Comparison of ENCODE assay signal across 18 mouse cellular contexts in genomic region chr7:95787543-95787942, GRCm38 (mm10).
"Had no signal": no experiment of that assay in that cellular context is flagged by ENCODE, and none has a peak within 500 bp of the region (broad histone marks: within the 10 kb centered on the region; RNA-seq: fewer than 3 reads in every experiment).

No protein-coding gene starts in this region.

- ATAC-seq: hindbrain, postnatal 0 days; inflammation-experienced regulatory T-cells, adult 6 months; intestine, embryonic 16.5 days had no signal

- H3K9me3 ChIP-seq: kidney, embryonic 15.5 days; liver, embryonic 13.5 days; neural tube, embryonic 12.5 days; neural tube, embryonic 15.5 days; stomach, embryonic 15.5 days had no signal

- H3K4me3 ChIP-seq: kidney, embryonic 15.5 days; left cerebral cortex, adult 2 months; liver, embryonic 13.5 days; neural tube, embryonic 12.5 days; neural tube, embryonic 15.5 days; stomach, embryonic 15.5 days had no signal

- H3K4me1 ChIP-seq: liver, embryonic 13.5 days; neural tube, embryonic 12.5 days; neural tube, embryonic 15.5 days; stomach, embryonic 15.5 days had no signal

- H3K27me3 ChIP-seq: kidney, embryonic 15.5 days; liver, embryonic 13.5 days; neural tube, embryonic 12.5 days; neural tube, embryonic 15.5 days; stomach, embryonic 15.5 days had no signal

- H3K4me2 ChIP-seq: kidney, embryonic 15.5 days; liver, embryonic 13.5 days; neural tube, embryonic 12.5 days; neural tube, embryonic 15.5 days; stomach, embryonic 15.5 days had no signal

- DNase-seq: kidney, postnatal 10 days; layer of hippocampus, postnatal 36 days; liver, embryonic 13.5 days; lung, adult 2 months; lung, postnatal 14 days; right cerebral cortex, adult 18-20 months; right cerebral cortex, postnatal 14 days; right cerebral cortex, postnatal 4 days; thymus, postnatal 25 days had no signal

- H3K9ac ChIP-seq: kidney, embryonic 15.5 days; liver, embryonic 13.5 days; neural tube, embryonic 12.5 days; neural tube, embryonic 15.5 days; stomach, embryonic 15.5 days had no signal

- H3K27ac ChIP-seq: hindbrain, postnatal 0 days; kidney, embryonic 15.5 days; left cerebral cortex, adult 2 months; liver, embryonic 13.5 days; macrophage; neural tube, embryonic 12.5 days; neural tube, embryonic 15.5 days; stomach, embryonic 15.5 days had no signal

- H3K36me3 ChIP-seq: kidney, embryonic 15.5 days; liver, embryonic 13.5 days; neural tube, embryonic 12.5 days; neural tube, embryonic 15.5 days; stomach, embryonic 15.5 days had no signal
